Mouse (Mus musculus): ENCODE measurements around the gene B4galnt1. TPM values are rescaled to one million over a fixed set of nuclear protein-coding genes. Genes with fewer than 3 reads are reported as not detected.
"Not testable (repeated sequence)": the region's sequence is repeated elsewhere in the genome, so short reads cannot be mapped to it uniquely, and the experiment has no call there.

The B4galnt1 gene
- polyA plus RNA-seq, 1 experiment = 54.8 TPM

- Histone ChIP-seq H3K4me3 (replicated peaks; ENCODE audit: control insufficient read depth, low read depth, low read length) (no peak overlapping the region), H3K27ac (ENCODE audit: control insufficient read depth, insufficient read depth, low read depth, low read length, poor library complexity) (no peak overlapping the region), H3K4me1 (ENCODE audit: control insufficient read depth, insufficient read depth, low read length) (peaks cover 2% of the 10 kb centered on the region; the same call in 1 of the 2 replicates)
- 79% methylated on average over 6 of the region's 6 CpGs for WGBS
- TF ChIP-seq POLR2A (IDR thresholded peaks at IDR 0.05; ENCODE audit: borderline replicate concordance, control insufficient read depth, low read depth, low read length) (no peak), CTCF (IDR thresholded peaks at IDR 0.05; ENCODE audit: control insufficient read depth, insufficient read depth, low read length) (no peak)
Observed at GRCm38 (mm10) chr10:127147135-127147534, 17.9 kb upstream of the B4galnt1 start.

GRCm38 (mm10) chr10:127150471-127150872 lies 14.6 kb upstream of the B4galnt1 start:
- H3K4me1 ChIP-seq (ENCODE audit: control insufficient read depth, insufficient read depth, low read length) = peaks cover 2% of the 10 kb centered on the region; the same call in 1 of the 2 replicates
- peak overlapping the region; percentile 17; the same call in 1 of the 2 replicates for H3K27ac ChIP-seq (ENCODE audit: control insufficient read depth, insufficient read depth, low read depth, low read length, poor library complexity)
- TF ChIP-seq POLR2A (IDR thresholded peaks at IDR 0.05; ENCODE audit: borderline replicate concordance, control insufficient read depth, low read depth, low read length) (no peak), CTCF (IDR thresholded peaks at IDR 0.05; ENCODE audit: control insufficient read depth, insufficient read depth, low read length) (no peak)
- H3K4me3 ChIP-seq (replicated peaks; ENCODE audit: control insufficient read depth, low read depth, low read length) = peak overlapping the region; percentile 11
- WGBS = 44% methylated on average over 4 of the region's 4 CpGs

GRCm38 (mm10) chr10:127151233-127151632 lies 13.8 kb upstream of the B4galnt1 start:
- 90% methylated on average over 3 of the region's 3 CpGs for WGBS
- not testable (repeated sequence) for H3K4me3 ChIP-seq (replicated peaks; ENCODE audit: control insufficient read depth, low read depth, low read length); H3K27ac ChIP-seq (ENCODE audit: control insufficient read depth, insufficient read depth, low read depth, low read length, poor library complexity); H3K4me1 ChIP-seq (ENCODE audit: control insufficient read depth, insufficient read depth, low read length)

GRCm38 (mm10) chr10:127152556-127152955 lies 12.5 kb upstream of the B4galnt1 start:
- 87% methylated on average over 10 of the region's 10 CpGs for WGBS
- H3K4me1 ChIP-seq (ENCODE audit: control insufficient read depth, insufficient read depth, low read length) = not testable (repeated sequence)

GRCm38 (mm10) chr10:127153323-127153722 lies 11.7 kb upstream of the B4galnt1 start:
- TF ChIP-seq POLR2A (IDR thresholded peaks at IDR 0.05; ENCODE audit: borderline replicate concordance, control insufficient read depth, low read depth, low read length) = no peak
- TF ChIP-seq CTCF (IDR thresholded peaks at IDR 0.05; ENCODE audit: control insufficient read depth, insufficient read depth, low read length) = no peak
- Histone ChIP-seq H3K27ac (ENCODE audit: control insufficient read depth, insufficient read depth, low read depth, low read length, poor library complexity) (no peak overlapping the region), H3K4me1 (ENCODE audit: control insufficient read depth, insufficient read depth, low read length) (peaks cover 2% of the 10 kb centered on the region; the same call in 1 of the 2 replicates), H3K4me3 (replicated peaks; ENCODE audit: control insufficient read depth, low read depth, low read length) (no peak overlapping the region)
- WGBS = 83% methylated on average over 7 of the region's 7 CpGs

More at GRCm38 (mm10) chr10:127152556-127152955, 12.5 kb upstream of the B4galnt1 start:
- H3K27ac ChIP-seq (ENCODE audit: control insufficient read depth, insufficient read depth, low read depth, low read length, poor library complexity); H3K4me3 ChIP-seq (replicated peaks; ENCODE audit: control insufficient read depth, low read depth, low read length): not testable (repeated sequence)

GRCm38 (mm10) chr10:127154241-127154640 lies 10.8 kb upstream of the B4galnt1 start:
- no peak overlapping the region for H3K4me3 ChIP-seq (replicated peaks; ENCODE audit: control insufficient read depth, low read depth, low read length)
- H3K27ac ChIP-seq (ENCODE audit: control insufficient read depth, insufficient read depth, low read depth, low read length, poor library complexity) = no peak overlapping the region
- WGBS = 91% methylated on average over 2 of the region's 2 CpGs
- H3K4me1 ChIP-seq (ENCODE audit: control insufficient read depth, insufficient read depth, low read length) = peaks cover 2% of the 10 kb centered on the region; the same call in 1 of the 2 replicates
- TF ChIP-seq POLR2A (IDR thresholded peaks at IDR 0.05; ENCODE audit: borderline replicate concordance, control insufficient read depth, low read depth, low read length) (no peak), CTCF (IDR thresholded peaks at IDR 0.05; ENCODE audit: control insufficient read depth, insufficient read depth, low read length) (no peak)

- Histone ChIP-seq H3K4me3 (replicated peaks; ENCODE audit: control insufficient read depth, low read depth, low read length) (no peak overlapping the region), H3K27ac (ENCODE audit: control insufficient read depth, insufficient read depth, low read depth, low read length, poor library complexity) (no peak overlapping the region), H3K4me1 (ENCODE audit: control insufficient read depth, insufficient read depth, low read length) (peaks cover 2% of the 10 kb centered on the region; the same call in 1 of the 2 replicates)
- 81% methylated on average over 5 of the region's 5 CpGs for WGBS
- TF ChIP-seq CTCF (IDR thresholded peaks at IDR 0.05; ENCODE audit: control insufficient read depth, insufficient read depth, low read length) (no peak), POLR2A (IDR thresholded peaks at IDR 0.05; ENCODE audit: borderline replicate concordance, control insufficient read depth, low read depth, low read length) (no peak)
Observed at GRCm38 (mm10) chr10:127154652-127155051, 10.4 kb upstream of the B4galnt1 start.

GRCm38 (mm10) chr10:127156089-127156488 lies 8.9 kb upstream of the B4galnt1 start:
- 90% methylated on average over 1 of the region's 1 CpGs for WGBS
- no peaks in the 10 kb centered on the region for H3K4me1 ChIP-seq (ENCODE audit: control insufficient read depth, insufficient read depth, low read length)
- TF ChIP-seq CTCF (IDR thresholded peaks at IDR 0.05; ENCODE audit: control insufficient read depth, insufficient read depth, low read length) (no peak), POLR2A (IDR thresholded peaks at IDR 0.05; ENCODE audit: borderline replicate concordance, control insufficient read depth, low read depth, low read length) (no peak)
- H3K27ac ChIP-seq (ENCODE audit: control insufficient read depth, insufficient read depth, low read depth, low read length, poor library complexity) = no peak overlapping the region
- no peak overlapping the region for H3K4me3 ChIP-seq (replicated peaks; ENCODE audit: control insufficient read depth, low read depth, low read length)

GRCm38 (mm10) chr10:127156511-127156910 lies 8.5 kb upstream of the B4galnt1 start:
- Histone ChIP-seq H3K4me1 (ENCODE audit: control insufficient read depth, insufficient read depth, low read length) (no peaks in the 10 kb centered on the region), H3K4me3 (replicated peaks; ENCODE audit: control insufficient read depth, low read depth, low read length) (no peak overlapping the region), H3K27ac (ENCODE audit: control insufficient read depth, insufficient read depth, low read depth, low read length, poor library complexity) (no peak overlapping the region)
- no peak for TF ChIP-seq POLR2A (IDR thresholded peaks at IDR 0.05; ENCODE audit: borderline replicate concordance, control insufficient read depth, low read depth, low read length)
- 83% methylated on average over 1 of the region's 1 CpGs for WGBS

Data from bone marrow, adult 2 months (tissue).